Mouse (Mus musculus) olfactory bulb, adult 2 months (tissue): ENCODE measurements around the gene Bbs9.

Experiments
- CTCF ChIP-seq: fragments of 200-500 bp; IDR thresholded peaks from 2 replicates; pipeline ENCODE4 v1.5.1; 2012; ENCODE audit warnings: low read depth, mild to moderate bottlenecking, low read length, moderate library complexity; ENCODE audit not compliant: insufficient read depth
- POLR2A ChIP-seq: fragments of 200-500 bp; IDR thresholded peaks from 2 replicates; pipeline ENCODE4 v1.6.1; 2012; ENCODE audit warnings: mild to moderate bottlenecking, low read depth, low read length, moderate library complexity; ENCODE audit not compliant: insufficient read depth

- TF ChIP-seq POLR2A (no peak), CTCF (no peak)
Observed at GRCm38 (mm10) chr9:22680484-22680883, 205.0 kb downstream of the Bbs9 start.
